Mouse (Mus musculus): ENCODE data around the gene Armc5. TPM values are rescaled to one million over a fixed set of nuclear protein-coding genes. Genes with fewer than 3 reads are reported as not detected.

Gene Armc5
- polyA plus RNA-seq, 1 experiment from 2014 or later = 16.2 TPM

GRCm38 (mm10) chr7:128266056-128266455, 28.9 kb downstream of the Armc5 start:
- peaks cover 10% of the 10 kb centered on the region; the same call in 1 of the 2 replicates for H3K36me3 ChIP-seq
- H3K4me3 ChIP-seq (replicated peaks) = no peak overlapping the region
- no peaks in the 10 kb centered on the region for H3K4me1 ChIP-seq (replicated peaks)
- ATAC-seq (ENCODE audit: insufficient number of reproducible peaks, insufficient read depth, low FRiP score, low TSS enrichment, low read depth) = no peak
- no peak overlapping the region for H3K9ac ChIP-seq (replicated peaks)
- no peaks in the 10 kb centered on the region for H3K9me3 ChIP-seq
- no peaks in the 10 kb centered on the region; the same call in 1 of the 2 replicates for H3K27me3 ChIP-seq
- no peak overlapping the region for H3K27ac ChIP-seq
- no peak overlapping the region for H3K4me2 ChIP-seq
- WGBS = 79% methylated on average over 5 of the region's 5 CpGs

- WGBS = 61% methylated on average over 13 of the region's 13 CpGs
- no peak overlapping the region for H3K27ac ChIP-seq
- H3K9me3 ChIP-seq = no peaks in the 10 kb centered on the region
- no peak overlapping the region for H3K4me3 ChIP-seq (replicated peaks)
- H3K27me3 ChIP-seq = no peaks in the 10 kb centered on the region; the same call in 1 of the 2 replicates
- H3K9ac ChIP-seq (replicated peaks) = no peak overlapping the region
- no peak overlapping the region for H3K4me2 ChIP-seq
- H3K36me3 ChIP-seq = peaks cover 23% of the 10 kb centered on the region
- H3K4me1 ChIP-seq (replicated peaks) = no peaks in the 10 kb centered on the region
- ATAC-seq (ENCODE audit: insufficient number of reproducible peaks, insufficient read depth, low FRiP score, low TSS enrichment, low read depth) = no peak
Observed at GRCm38 (mm10) chr7:128267391-128267790, 30.2 kb downstream of the Armc5 start.

GRCm38 (mm10) chr7:128267813-128268212, 30.7 kb downstream of the Armc5 start:
- Histone ChIP-seq H3K4me2 (no peak overlapping the region), H3K9me3 (no peaks in the 10 kb centered on the region), H3K27ac (no peak overlapping the region), H3K4me3 (replicated peaks) (no peak overlapping the region), H3K9ac (replicated peaks) (no peak overlapping the region), H3K27me3 (no peaks in the 10 kb centered on the region; the same call in 1 of the 2 replicates), H3K36me3 (peaks cover 26% of the 10 kb centered on the region), H3K4me1 (replicated peaks) (no peaks in the 10 kb centered on the region)
- WGBS = 82% methylated on average over 7 of the region's 7 CpGs
- ATAC-seq (ENCODE audit: insufficient number of reproducible peaks, insufficient read depth, low FRiP score, low TSS enrichment, low read depth) = no peak

- 0 out of 2 replicates have a peak, but pooled peaks have one; percentile 43 for ATAC-seq (ENCODE audit: insufficient number of reproducible peaks, insufficient read depth, low FRiP score, low TSS enrichment, low read depth)
- Histone ChIP-seq H3K9ac (replicated peaks) (no peak overlapping the region), H3K27me3 (no peaks in the 10 kb centered on the region; the same call in 1 of the 2 replicates), H3K36me3 (peaks cover 52% of the 10 kb centered on the region), H3K4me2 (no peak overlapping the region), H3K4me3 (replicated peaks) (no peak overlapping the region), H3K4me1 (replicated peaks) (no peaks in the 10 kb centered on the region), H3K27ac (no peak overlapping the region), H3K9me3 (no peaks in the 10 kb centered on the region)
- 58% methylated on average over 13 of the region's 13 CpGs for WGBS
Observed at GRCm38 (mm10) chr7:128270431-128270850, 33.3 kb downstream of the Armc5 start.

- no peak for ATAC-seq (ENCODE audit: insufficient number of reproducible peaks, insufficient read depth, low FRiP score, low TSS enrichment, low read depth)
- 90% methylated on average over 7 of the region's 9 CpGs for WGBS
- H3K4me3 ChIP-seq (replicated peaks) = no peak overlapping the region
- no peaks in the 10 kb centered on the region for H3K4me1 ChIP-seq (replicated peaks)
- peaks cover 62% of the 10 kb centered on the region for H3K36me3 ChIP-seq
- H3K9me3 ChIP-seq = no peaks in the 10 kb centered on the region
- H3K27ac ChIP-seq = no peak overlapping the region
- no peak overlapping the region for H3K9ac ChIP-seq (replicated peaks)
- no peaks in the 10 kb centered on the region for H3K27me3 ChIP-seq
- no peak overlapping the region for H3K4me2 ChIP-seq
Observed at GRCm38 (mm10) chr7:128271496-128271895, 34.4 kb downstream of the Armc5 start.

GRCm38 (mm10) chr7:128276051-128276450, 38.9 kb downstream of the Armc5 start:
- H3K9ac ChIP-seq (replicated peaks) = no peak overlapping the region
- no peak overlapping the region for H3K27ac ChIP-seq
- H3K9me3 ChIP-seq = no peaks in the 10 kb centered on the region
- no peaks in the 10 kb centered on the region for H3K27me3 ChIP-seq
- peaks cover 85% of the 10 kb centered on the region for H3K36me3 ChIP-seq
- H3K4me3 ChIP-seq (replicated peaks) = no peak overlapping the region
- H3K4me1 ChIP-seq (replicated peaks) = no peaks in the 10 kb centered on the region
- WGBS = 93% methylated on average over 6 of the region's 6 CpGs
- no peak overlapping the region for H3K4me2 ChIP-seq
- ATAC-seq (ENCODE audit: insufficient number of reproducible peaks, insufficient read depth, low FRiP score, low TSS enrichment, low read depth) = no peak

GRCm38 (mm10) chr7:128279750-128280149, 42.6 kb downstream of the Armc5 start:
- Histone ChIP-seq H3K4me1 (replicated peaks) (peaks cover 9% of the 10 kb centered on the region), H3K36me3 (peaks cover 58% of the 10 kb centered on the region), H3K27ac (no peak overlapping the region), H3K4me2 (no peak overlapping the region), H3K9ac (replicated peaks) (no peak overlapping the region), H3K4me3 (replicated peaks) (no peak overlapping the region), H3K9me3 (no peaks in the 10 kb centered on the region), H3K27me3 (no peaks in the 10 kb centered on the region)
- WGBS = 92% methylated on average over 4 of the region's 4 CpGs
- no peak for ATAC-seq (ENCODE audit: insufficient number of reproducible peaks, insufficient read depth, low FRiP score, low TSS enrichment, low read depth)

GRCm38 (mm10) chr7:128281765-128282164, 44.6 kb downstream of the Armc5 start:
- Histone ChIP-seq H3K4me1 (replicated peaks) (peaks cover 9% of the 10 kb centered on the region), H3K4me3 (replicated peaks) (no peak overlapping the region), H3K4me2 (no peak overlapping the region), H3K9ac (replicated peaks) (no peak overlapping the region), H3K9me3 (no peaks in the 10 kb centered on the region), H3K27ac (no peak overlapping the region), H3K36me3 (peaks cover 44% of the 10 kb centered on the region), H3K27me3 (no peaks in the 10 kb centered on the region)
- no peak for ATAC-seq (ENCODE audit: insufficient number of reproducible peaks, insufficient read depth, low FRiP score, low TSS enrichment, low read depth)
- WGBS = 89% methylated on average over 11 of the region's 11 CpGs

GRCm38 (mm10) chr7:128282532-128283244, 45.5 kb downstream of the Armc5 start:
- H3K27me3 ChIP-seq = no peaks in the 10 kb centered on the region
- no peak for ATAC-seq (ENCODE audit: insufficient number of reproducible peaks, insufficient read depth, low FRiP score, low TSS enrichment, low read depth)
- 19% methylated on average over 7 of the region's 7 CpGs for WGBS

GRCm38 (mm10) chr7:128284047-128284446, 46.9 kb downstream of the Armc5 start:
- Histone ChIP-seq H3K4me3 (replicated peaks) (no peak overlapping the region), H3K4me2 (no peak overlapping the region), H3K9me3 (no peaks in the 10 kb centered on the region), H3K36me3 (peaks cover 52% of the 10 kb centered on the region), H3K9ac (replicated peaks) (no peak overlapping the region), H3K27ac (peak overlapping the region; percentile 31; the same call in 1 of the 2 replicates), H3K4me1 (replicated peaks) (peaks cover 14% of the 10 kb centered on the region), H3K27me3 (no peaks in the 10 kb centered on the region)
- ATAC-seq (ENCODE audit: insufficient number of reproducible peaks, insufficient read depth, low FRiP score, low TSS enrichment, low read depth) = no peak
- 49% methylated on average over 5 of the region's 5 CpGs for WGBS

More at GRCm38 (mm10) chr7:128282532-128283244, 45.5 kb downstream of the Armc5 start:
- H3K9ac ChIP-seq (replicated peaks) = no peak overlapping the region
- H3K27ac ChIP-seq = peak overlapping the region; percentile 41; the same call in 1 of the 2 replicates
- peaks cover 9% of the 10 kb centered on the region for H3K4me1 ChIP-seq (replicated peaks)
- H3K9me3 ChIP-seq = no peaks in the 10 kb centered on the region
- H3K4me3 ChIP-seq (replicated peaks) = no peak overlapping the region
- peaks cover 44% of the 10 kb centered on the region for H3K36me3 ChIP-seq
- H3K4me2 ChIP-seq = no peak overlapping the region

GRCm38 (mm10) chr7:128285060-128285459, 47.9 kb downstream of the Armc5 start:
- H3K4me3 ChIP-seq (replicated peaks) = no peak overlapping the region
- peaks cover 51% of the 10 kb centered on the region for H3K36me3 ChIP-seq
- H3K4me2 ChIP-seq = no peak overlapping the region
- no peak overlapping the region for H3K9ac ChIP-seq (replicated peaks)
- H3K27me3 ChIP-seq = no peaks in the 10 kb centered on the region
- no peak for ATAC-seq (ENCODE audit: insufficient number of reproducible peaks, insufficient read depth, low FRiP score, low TSS enrichment, low read depth)
- WGBS = 91% methylated on average over 8 of the region's 8 CpGs
- H3K9me3 ChIP-seq = no peaks in the 10 kb centered on the region
- H3K27ac ChIP-seq = no peak overlapping the region
- peaks cover 21% of the 10 kb centered on the region for H3K4me1 ChIP-seq (replicated peaks)

All from limb, embryonic 12.5 days (tissue).